ENCODE assay signal across 14 mouse cellular contexts in genomic region chr8:103395316-103395715, GRCm38 (mm10).
"Had no signal": no experiment of that assay in that cellular context is flagged by ENCODE, and none has a peak within 500 bp of the region (broad histone marks: within the 10 kb centered on the region; RNA-seq: fewer than 3 reads in every experiment).

No protein-coding gene starts in this region.

- H3K9ac ChIP-seq: limb, embryonic 15.5 days; liver, embryonic 12.5 days; lung, embryonic 14.5 days; neural tube, embryonic 15.5 days had no signal

- H3K4me3 ChIP-seq: limb, embryonic 15.5 days; liver, embryonic 12.5 days; midbrain, embryonic 10.5 days; neural tube, embryonic 15.5 days had no signal

- H3K27ac ChIP-seq: kidney, postnatal 0 days; limb, embryonic 15.5 days; liver, embryonic 12.5 days; midbrain, embryonic 10.5 days; neural tube, embryonic 15.5 days had no signal

- H3K36me3 ChIP-seq: limb, embryonic 15.5 days; liver, embryonic 12.5 days; midbrain, embryonic 10.5 days; neural tube, embryonic 15.5 days had no signal

- H3K27me3 ChIP-seq: limb, embryonic 15.5 days; liver, embryonic 12.5 days; neural tube, embryonic 15.5 days had no signal

- DNase-seq: kidney, adult 9 months; kidney, postnatal 36 days; layer of hippocampus, adult 9-11 months; layer of hippocampus, postnatal 36 days; lung, embryonic 14.5 days; lung, postnatal 10 days; lung, postnatal 4 days; right cerebral cortex, postnatal 4 days; thymus, postnatal 4 days had no signal

- H3K4me1 ChIP-seq: limb, embryonic 15.5 days; liver, embryonic 12.5 days; neural tube, embryonic 15.5 days had no signal

- H3K9me3 ChIP-seq: limb, embryonic 15.5 days; liver, embryonic 12.5 days; midbrain, embryonic 10.5 days; neural tube, embryonic 15.5 days had no signal

- ATAC-seq: liver, embryonic 12.5 days had no signal

- H3K4me2 ChIP-seq: limb, embryonic 15.5 days; liver, embryonic 12.5 days; lung, embryonic 14.5 days; neural tube, embryonic 15.5 days had no signal
